Mouse (Mus musculus) adrenal gland, postnatal 4 days (tissue): ENCODE measurements around the gene Mettl24. TPM values are rescaled to one million over a fixed set of nuclear protein-coding genes. Genes with fewer than 3 reads are reported as not detected.
"Not testable (repeated sequence)": the region's sequence is repeated elsewhere in the genome, so short reads cannot be mapped to it uniquely, and the experiment has no call there.

ENCODE experiments used
- DNase-seq, 2 experiments: peaks; one replicate each; pipeline ENCODE4 v3.0.0; 2021 to 2022; ENCODE audit warnings: low spot score in 2 of 2, mixed read lengths in 2 of 2
- total RNA-seq, 2 experiments: library from RNA; stranded (reverse); gene quantifications; 2 replicates each; pipeline ENCODE4 v1.2.3; 2021

Gene Mettl24
- total RNA-seq, 2 experiments from 2014 or later = 9.3 to 9.9 TPM

DNA sequence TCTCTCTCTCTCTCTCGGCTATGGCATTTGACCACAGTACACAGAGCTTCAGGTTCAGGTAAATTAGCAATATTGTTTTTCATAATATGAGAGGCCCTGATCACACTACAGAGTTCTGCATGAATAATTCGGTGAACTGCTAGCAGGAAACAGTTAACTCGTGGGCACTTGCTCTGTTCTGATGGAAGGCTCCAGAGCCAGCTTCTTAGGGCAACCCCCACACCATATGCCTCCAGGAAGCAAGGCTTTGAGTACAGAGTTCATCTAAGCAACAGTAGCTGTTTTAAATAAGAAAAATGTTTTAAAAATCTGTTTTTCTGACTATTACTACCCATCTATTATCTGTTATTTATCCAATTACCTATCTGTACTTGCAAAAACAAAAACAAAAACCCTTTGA is 50.2 kb downstream of the Mettl24 start:
- no peak for DNase-seq

DNA sequence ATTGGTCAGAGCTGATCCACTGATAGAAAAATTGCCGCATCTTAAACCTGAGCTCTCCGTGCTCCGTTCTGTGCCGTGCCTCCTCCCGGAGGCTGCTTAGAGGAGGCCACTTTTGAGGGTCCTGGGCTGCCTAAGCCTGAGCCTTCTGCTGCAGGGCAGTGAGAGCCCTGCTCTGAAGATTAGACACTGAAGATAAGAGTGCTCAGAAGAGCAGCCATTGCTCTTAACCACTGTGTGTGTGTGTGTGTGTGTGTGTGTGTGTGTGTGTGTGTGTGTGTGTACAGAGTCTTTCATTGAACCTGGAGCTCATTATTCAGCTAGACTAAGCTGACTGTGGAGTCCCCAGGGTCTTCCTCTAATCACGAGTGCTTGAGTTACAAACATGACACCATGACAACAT is 53.1 kb downstream of the Mettl24 start:
- DNase-seq = no peak

DNA sequence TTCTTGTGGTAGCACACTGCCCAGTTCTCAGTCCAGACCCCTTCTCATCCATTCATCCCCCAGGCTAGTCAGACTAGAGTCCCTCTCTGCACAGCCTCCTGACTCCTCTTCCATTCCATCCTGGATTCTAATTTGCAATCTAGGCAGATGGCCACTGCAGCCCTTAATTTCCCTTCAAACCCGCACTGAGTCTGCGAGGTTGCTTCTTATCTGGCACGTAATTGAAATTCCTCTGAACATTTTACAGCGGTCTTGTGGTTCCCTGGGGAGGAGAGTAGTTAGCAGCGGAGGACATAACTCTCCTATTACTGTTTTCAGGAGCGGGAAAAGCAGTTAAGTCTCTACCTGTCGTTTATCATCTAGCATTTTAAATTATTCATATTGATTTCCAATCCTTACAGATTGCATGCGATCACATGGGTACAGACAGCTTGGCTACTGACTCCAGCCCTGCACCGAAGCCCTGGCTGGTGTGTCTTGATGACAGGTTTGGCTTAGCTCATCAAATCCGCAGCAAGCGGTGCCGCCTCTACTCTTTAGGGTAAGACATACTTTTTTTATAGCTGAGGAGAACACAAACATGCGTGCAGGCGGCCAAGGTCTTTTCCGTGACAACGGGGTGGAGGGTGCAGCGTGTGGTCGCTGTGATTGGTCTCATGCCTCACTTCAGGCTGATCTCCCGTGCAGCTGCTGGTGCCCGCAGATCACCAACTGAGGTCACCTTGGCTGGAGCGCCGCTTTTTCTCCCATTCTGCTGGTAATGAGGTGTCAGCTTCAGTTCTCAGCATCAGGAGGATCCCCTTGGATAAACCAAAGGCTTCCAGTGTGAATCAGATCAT is 54.4 kb downstream of the Mettl24 start:
- no peak for DNase-seq

DNA sequence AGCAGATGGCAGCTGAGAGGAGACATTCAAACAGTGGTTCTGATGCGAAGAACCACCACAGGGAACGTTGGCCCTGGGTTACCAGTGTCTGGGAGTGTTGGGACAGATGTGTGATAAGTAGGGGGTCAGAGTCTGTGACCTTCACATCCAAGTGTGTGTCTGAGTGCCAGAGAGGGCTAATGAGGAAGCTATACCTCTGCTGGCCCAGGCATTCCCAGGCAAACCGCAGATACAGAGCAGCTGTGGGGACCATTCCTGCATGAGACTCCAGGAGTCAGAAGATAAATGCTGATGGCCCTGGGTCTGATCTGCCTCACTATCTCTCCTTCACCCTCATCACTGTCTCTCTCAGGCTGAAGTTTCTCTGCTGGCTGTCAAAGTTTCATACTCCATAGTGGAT is 57.6 kb downstream of the Mettl24 start:
- no peak for DNase-seq

DNA sequence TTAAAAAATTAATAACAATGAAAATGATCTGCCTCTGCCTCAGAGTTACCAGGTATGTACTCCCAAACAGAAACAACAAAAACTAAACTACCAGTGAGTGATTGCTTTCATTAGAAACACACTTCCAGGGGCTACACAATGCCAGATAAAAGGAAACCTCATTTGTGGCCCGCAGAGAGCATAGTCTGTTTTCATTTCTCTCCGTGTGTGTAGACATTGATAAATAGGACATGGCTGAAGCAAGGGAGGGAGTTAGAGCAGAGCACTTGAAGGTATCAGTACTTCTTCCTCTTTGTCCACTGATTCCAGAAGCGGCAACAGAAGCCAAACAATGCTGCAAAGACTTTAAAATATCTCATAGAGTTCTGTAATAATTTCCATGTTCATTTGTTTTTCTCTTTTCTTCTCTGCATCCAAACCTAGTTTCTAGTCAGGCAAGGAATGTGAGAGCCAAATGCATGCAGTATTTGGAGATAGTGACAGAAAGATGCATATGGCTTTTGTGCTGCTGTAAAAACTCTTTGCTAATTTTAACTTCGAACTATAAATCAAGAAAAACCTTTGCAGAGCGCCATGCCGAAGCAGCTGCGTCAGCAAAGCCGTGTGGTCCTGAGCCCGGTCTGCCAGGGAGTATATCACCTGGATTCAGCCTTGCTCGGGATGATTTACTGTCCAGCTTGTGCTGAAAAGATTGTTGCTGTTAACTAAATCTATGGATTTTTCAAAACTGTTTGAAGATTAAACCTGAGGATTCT is 67.4 kb downstream of the Mettl24 start:
- DNase-seq = no peak

DNA sequence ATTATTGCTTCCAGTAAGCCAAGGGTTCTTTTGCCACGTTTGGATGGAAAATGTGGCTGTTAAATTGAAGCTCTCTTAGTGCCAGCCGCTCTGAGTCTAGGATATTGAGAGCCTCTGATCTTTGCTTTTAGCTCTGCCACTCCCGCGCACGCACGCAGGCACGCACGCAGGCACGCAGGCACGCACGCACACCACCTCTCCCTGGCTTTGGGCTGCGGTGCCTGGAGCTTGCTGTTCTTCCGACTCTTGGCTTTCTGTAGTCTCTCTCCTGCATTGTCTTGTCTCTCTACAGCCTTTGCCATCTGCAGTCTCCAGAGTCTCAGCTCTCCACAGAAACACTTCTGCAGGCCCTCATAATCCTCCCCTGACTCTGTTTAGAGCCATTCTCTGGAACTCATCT is 68.1 kb downstream of the Mettl24 start:
- DNase-seq = no peak

DNA sequence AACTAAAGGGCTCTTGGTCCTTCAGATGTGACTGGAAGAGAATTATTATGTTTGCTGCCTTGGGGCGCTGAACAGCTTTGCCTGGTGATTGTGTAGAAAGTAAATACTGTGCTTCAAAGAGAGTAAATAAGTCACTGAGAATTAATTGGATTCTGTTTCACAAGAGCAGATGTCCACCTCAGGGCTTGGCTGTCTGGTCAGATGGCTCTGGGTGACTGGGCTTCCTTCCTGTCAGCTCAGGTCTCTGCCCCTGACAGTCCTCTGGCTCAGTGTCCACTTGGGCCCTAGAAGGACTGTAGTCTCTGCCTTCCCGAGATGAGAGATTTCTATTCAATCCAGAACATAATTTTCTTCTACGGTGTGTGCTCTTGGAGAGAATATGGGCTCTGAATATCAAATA is 70.0 kb downstream of the Mettl24 start:
- no peak for DNase-seq

DNA sequence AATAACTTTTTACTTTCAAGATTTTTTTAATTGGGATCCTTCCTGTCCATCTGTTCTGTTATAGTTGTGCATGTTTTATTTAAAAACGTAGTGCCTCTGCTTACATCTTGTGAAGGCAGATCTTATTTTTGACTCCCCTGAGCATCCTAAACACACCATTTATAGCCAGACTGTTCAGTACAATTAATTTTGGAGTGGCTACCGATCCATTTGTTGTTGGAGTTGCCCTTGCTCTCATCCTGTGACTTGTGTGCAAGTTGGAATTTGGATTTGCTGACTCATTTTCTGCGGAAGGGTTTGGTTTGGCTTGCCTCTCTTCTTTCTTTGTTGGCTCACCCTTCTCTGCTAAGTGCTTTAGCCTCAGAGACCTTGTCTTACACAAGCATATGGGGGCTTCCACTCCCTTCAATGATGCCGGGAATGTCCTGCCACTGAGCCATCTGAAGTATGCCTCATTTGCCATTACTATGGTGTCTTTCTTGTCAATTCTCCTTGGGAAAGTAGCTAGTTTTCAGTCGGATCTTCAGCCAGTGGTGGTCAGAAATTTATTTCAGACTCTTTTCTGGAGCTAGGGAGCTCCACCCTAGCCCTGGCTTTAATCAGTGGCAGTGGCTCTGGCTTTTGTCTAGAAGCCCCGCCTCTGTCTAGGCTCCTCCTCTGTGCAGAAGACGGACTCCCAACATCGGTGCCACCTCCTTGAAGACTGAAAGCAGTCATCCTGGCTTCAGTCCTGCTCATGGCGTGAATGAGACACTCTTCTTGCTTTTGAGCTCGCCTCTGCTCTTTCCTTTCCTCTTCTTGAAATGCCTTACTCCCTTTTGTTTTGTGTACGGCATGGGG is 75.3 kb downstream of the Mettl24 start:
- no peak for DNase-seq

DNA sequence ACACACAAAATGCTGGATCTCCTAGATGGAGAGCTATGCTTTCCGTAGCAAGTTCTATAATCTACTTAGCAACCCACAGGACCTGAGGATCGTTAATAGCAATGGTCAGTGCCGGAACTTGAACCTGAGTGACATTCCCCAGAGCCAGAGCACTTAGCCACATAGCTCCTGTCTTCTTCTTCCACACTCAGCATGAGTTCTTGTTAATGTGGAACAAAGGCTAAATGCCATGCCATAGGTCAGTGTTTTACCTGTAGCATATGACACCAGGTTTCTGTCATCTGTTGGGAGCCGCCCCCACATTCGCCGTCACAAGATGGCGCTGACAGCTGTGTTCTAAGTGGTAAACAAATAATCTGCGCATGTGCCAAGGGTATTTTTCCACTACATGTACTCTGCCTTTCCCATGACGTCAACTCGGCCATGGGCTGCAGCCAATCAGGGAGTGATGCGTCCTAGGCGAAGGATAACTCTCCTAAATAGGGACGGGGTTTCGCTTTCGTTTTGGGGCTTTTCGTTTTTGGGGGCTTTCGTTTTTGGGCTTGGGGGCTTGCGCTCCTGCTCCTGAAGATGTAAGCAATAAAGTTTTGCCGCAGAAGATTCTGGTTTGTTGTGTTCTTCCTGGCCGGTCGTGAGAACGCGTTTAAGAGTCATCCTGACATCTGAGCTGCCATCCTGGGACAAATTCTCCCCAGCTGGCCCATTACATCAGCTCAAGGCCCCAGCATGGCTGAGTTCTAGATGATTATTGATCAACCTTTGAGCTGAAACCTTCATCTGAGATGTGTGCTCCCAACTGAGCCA is 76.5 kb downstream of the Mettl24 start:
- not testable (repeated sequence) for DNase-seq

DNA sequence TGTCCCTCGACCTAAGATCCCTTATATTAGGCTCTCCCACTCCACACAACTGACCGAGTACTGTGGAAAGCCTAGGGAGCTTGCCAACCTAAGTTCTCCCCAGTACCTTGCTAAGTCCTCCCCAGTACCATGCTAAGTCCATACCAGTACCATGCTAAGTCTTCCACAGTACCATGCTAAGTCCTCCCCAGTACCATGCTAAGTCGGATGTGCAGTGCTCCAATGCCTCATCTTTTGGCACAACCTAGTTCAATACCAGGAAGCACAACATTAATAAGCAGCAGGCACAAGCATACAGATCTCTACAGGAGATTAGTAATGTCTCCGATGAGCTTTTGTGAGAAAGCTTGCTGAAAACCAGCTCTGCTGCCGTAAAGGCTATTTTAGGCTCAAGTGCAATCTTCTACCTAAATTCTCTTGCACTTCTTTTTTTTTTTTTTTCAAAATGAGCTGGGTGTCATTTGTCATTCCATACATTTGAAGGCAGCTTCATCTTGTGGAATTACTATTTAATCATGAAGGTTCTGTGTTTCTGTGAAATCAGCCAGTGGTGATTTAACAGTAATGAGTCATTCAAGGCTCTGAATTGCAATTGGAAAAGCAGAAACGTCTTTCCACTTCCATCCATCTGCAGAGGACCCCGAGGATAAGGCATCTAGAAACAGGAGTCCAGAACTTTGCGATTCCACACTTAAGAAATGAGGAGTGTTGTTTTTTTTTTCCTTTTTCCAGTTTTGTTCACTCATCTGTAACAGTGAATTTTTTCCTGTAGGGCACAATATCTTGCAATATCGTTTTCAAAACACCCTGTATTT is 77.3 kb downstream of the Mettl24 start:
- DNase-seq = no peak

DNA sequence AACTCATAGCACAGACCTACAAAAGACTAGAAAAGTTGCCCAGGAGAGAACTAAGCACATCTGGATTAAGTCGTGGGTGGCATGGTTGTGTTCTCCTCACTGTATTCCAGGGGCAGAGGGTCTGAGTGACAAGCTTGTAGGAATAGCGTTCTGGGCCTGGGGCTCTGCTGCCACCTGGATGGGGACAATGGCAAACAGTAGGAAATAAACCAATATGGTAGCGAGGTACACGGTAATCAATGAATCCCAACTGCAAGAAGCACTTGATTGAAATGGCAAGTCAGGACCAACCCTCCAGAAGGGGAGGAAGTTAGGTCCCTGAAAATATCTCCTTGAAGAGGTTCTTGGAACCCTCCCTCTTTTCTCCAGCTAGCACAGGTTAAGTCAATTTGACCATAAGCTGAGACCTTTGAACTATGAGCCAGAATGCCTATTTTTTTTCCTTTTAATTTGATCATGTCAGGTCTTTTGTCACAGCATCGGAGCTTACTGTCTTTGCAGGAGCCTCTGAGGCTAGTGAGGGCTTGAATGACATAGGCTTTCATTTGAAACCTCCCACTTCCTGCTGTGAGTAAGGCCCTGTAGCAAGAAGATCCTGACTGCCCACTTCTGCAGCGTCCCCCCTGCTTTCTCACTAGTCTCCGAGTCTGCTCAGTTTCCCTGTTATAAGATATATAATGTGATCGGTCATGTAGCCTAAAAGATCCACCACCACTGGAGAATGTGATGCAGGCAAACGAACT is 78.1 kb downstream of the Mettl24 start:
- DNase-seq = no peak

DNA sequence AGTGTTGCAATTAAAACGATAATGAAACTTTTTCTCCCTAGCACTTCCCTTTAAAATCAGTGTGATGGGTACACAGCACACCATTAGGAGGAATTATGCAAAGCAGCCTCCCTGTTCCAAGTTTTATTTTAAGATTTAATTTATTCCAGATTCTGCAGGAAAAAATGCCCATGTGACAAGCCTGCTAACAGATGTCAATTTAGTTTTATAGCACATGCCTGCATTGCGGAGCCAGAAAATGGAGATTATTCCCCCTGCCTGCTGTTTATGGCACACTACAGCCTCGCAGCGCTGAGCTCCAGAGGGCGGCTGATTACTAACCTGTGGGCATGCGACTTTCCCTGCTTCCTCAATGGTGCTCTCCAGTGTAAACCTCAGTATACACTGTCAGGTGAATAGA is 79.5 kb downstream of the Mettl24 start:
- DNase-seq = no peak

DNA sequence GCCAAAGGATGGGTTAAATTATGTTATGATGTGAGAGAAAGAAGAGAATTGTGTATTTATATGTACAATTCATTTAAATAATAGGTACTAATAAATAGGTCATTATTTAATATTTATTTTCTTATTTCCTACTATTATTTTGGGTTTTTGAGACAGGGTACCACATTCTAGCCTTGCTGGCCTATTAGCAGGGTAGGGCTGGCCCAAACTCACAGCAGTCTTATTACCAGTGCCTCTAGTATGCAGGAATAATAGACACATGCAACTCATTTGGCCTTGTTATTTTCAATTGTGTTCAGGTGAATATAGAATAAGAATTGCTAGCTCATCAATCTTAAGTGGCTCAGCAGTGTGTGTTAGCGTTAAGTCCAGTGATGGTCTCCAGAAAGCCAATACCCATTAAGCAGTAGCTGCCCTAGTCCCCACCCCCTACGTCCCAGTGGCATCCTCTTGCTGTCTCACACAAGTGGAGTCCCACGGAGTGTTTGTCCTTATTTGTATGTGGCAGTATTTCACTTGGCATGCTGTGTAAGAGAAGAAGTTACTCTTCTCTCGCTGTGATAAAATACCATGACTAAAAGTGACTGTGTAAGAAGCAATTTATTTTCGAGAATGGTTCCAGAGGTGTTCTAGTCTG is 80.1 kb downstream of the Mettl24 start:
- no peak for DNase-seq

DNA sequence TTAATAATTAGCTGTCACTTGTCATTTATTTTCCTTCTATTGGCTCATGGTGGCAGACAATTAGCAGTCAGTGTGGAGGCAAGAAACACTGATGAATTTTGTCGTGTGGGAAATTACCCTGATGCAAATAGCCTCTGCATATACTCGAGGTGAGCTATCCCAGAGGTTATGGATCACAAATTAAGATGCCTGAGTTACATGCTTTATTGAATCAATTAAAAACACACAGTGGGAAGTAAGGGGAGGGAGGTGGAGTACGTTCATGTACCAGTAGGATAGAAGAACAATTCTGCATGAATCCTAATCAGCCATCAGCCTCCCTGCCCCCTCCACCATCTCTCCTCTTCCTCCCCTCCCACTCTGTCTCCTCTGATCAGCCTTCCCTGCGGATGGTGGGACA is 89.2 kb downstream of the Mettl24 start:
- no peak for DNase-seq

DNA sequence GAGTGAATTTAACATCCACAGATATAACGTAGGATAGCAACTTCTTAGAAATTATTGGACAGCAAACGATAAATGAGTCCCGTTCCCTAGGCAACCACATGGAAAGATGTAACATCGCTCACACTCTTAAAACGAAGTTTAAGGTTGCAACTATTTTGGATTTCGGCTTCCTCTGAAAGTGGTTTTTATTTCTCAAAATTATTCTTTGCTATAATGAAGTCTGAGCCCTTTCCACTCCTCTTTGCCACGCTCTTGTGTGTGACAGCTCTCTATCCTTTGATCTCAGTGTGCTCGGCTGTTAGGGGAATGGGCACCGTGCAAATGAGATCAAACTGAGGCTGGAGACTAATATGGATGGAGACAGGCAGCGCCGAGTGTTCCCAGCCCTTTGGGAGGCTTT is 92.1 kb downstream of the Mettl24 start:
- DNase-seq = no peak

DNA sequence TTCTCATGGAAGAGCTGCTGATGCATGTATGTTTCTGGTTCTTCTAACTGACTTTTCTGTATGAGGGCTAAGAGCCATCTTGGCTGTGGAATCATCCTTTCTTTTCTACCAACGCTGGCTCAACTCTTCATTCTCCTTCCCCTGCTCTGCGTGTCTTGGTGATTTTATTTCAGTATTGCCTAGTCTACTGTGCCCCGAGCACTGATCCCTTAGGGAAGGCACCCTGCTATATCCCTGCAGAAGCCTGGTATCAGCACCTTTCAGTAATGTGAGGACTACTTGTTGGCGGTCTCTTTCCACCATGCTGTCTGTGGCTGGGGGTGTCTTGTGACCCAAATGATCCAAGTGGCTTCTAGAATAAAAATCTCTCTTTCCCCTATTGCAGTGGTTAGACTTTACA is 92.6 kb downstream of the Mettl24 start:
- DNase-seq = no peak

DNA sequence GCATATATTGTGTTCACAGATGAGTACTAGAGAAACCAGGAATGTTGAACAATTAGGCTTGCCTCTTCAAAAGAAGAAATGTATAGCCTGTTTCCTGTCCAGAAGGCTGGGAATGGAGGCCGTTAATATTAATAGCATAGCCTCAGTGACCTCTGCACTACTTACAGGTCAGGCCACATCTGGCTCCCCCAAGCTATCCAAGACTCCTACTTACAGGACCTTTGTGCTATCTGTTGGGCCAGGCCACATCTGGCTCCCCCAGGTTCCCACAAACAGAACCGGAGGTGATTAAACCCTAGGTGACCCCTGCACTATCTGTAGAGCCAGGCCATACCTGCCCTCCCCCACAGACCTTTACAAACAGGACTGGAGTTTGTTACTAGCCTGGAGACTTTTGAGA is 94.1 kb downstream of the Mettl24 start:
- DNase-seq = no peak

DNA sequence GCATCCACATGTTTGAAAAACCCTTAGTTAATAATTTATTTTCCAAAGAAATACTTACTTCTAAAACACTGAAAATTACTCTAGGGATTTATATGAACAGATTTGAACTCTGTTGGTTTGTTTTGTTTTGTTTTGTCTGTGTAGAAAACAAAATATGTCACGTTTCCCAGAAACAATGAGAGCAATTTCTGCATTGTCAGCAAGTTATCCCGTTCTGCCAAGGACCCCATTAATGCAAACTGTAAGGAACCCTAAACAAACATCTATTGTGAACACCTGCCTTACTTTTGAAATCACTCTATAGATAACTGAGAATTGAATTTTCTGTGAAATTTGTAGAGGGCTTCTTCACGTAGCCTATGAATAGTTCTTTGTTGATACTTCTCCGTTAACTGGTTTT is 95.4 kb downstream of the Mettl24 start:
- no peak for DNase-seq

DNA sequence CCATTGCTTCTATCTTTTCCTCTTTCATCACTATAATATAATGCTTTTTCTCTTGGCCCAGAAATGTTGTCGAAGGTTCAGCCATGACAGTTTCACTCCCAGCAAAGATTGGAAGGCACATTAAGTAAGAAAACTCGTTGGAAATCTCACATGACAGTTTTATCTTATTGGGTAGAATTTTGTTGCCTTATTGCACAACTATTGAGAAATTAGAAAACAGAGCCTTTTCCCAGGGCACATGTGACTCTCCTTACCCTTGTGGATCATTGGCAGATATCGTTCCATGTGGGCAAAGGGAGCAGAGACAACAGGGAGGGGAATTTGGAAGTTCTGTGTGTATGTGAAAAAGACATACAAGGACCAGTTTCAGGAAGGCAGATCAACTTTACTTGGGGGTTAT is 107.3 kb downstream of the Mettl24 start:
- DNase-seq = no peak
